Mouse (Mus musculus) heart, adult 2 months (tissue): ENCODE data around the gene Fcrl6. TPM values are rescaled to one million over a fixed set of nuclear protein-coding genes. Genes with fewer than 3 reads are reported as not detected.
A peak's percentile ranks its signal among the peaks of the same experiment; 100 is the strongest.

ENCODE experiments used
- DNase-seq, 2 experiments: peaks; one replicate each; pipeline ENCODE4 v3.0.0; 2021
- H3K27ac ChIP-seq: fragments of 200-600 bp; 2 replicates; pipeline ENCODE4 v1.8.1; 2022
- H3K27me3 ChIP-seq: fragments of 200-500 bp; 2 replicates; pipeline ENCODE4 v1.6.1; 2012; ENCODE audit warnings: mild to moderate bottlenecking, low read length, inconsistent platforms, mixed read lengths; ENCODE audit not compliant: control insufficient read depth, insufficient read depth
- H3K36me3 ChIP-seq: fragments of 200-500 bp; 2 replicates; pipeline ENCODE4 v1.6.1; 2012; ENCODE audit warnings: low read length, inconsistent platforms; ENCODE audit not compliant: control insufficient read depth, insufficient read depth
- H3K4me1 ChIP-seq: fragments of 200-500 bp; 2 replicates; pipeline ENCODE4 v1.6.1; 2011; ENCODE audit warnings: low read length; ENCODE audit not compliant: control insufficient read depth, insufficient read depth
- H3K4me3 ChIP-seq: fragments of 200-600 bp; 2 replicates; pipeline ENCODE4 v1.8.1; 2022
- H3K79me2 ChIP-seq: fragments of 200-500 bp; replicated peaks from 2 replicates; pipeline ENCODE4 v1.6.1; 2012; ENCODE audit warnings: mild to moderate bottlenecking, inconsistent platforms, low read length, moderate library complexity, mixed read lengths; ENCODE audit not compliant: control insufficient read depth, insufficient read depth
- H3K9ac ChIP-seq: fragments of 200-500 bp; 2 replicates; pipeline ENCODE4 v1.6.1; 2012; ENCODE audit warnings: low read depth, mild to moderate bottlenecking, control low read depth, inconsistent platforms, low read length, mixed read lengths
- CTCF ChIP-seq: fragments of 200-600 bp; IDR thresholded peaks from 2 replicates; pipeline ENCODE4 v1.8.1; 2022; ENCODE audit warnings: antibody characterized with exemption, mild to moderate bottlenecking, moderate library complexity
- EP300 ChIP-seq: fragments of 200-500 bp; IDR thresholded peaks from 2 replicates; pipeline ENCODE4 v1.6.1; 2011; ENCODE audit warnings: low read depth, low read length, control low read depth; ENCODE audit not compliant: insufficient read depth
- POLR2A ChIP-seq: fragments of 200-500 bp; IDR thresholded peaks from 2 replicates; pipeline ENCODE4 v1.6.1; 2011; ENCODE audit warnings: mild to moderate bottlenecking, low read depth, low read length, control low read depth; ENCODE audit not compliant: insufficient read depth
- WGBS: fragments of 180-500 bp; shearing (Covaris S2); methylation state at CpG from one replicate; pipeline ENCODE4 v1.1.7; 2018; 5-methylcytosine and 5-hydroxymethylcytosine counted together
- intact Hi-C: fragments of 180-260 bp; cut with DNase I; formaldehyde crosslinking; loops from one replicate; pipeline ENCODE4 v1.15.1; 2025
- long read RNA-seq: library from polyadenylated mRNA; stranded (forward); transcript quantifications from one replicate; pipeline ENCODE4 v2.0.0, GENCODE M21; 2021
- polyA plus RNA-seq: library from polyadenylated mRNA; depleted of rRNA; stranded (reverse); fragments of >200 nt; gene quantifications from 2 replicates; pipeline ENCODE4 v1.2.3, GENCODE M21; 2012; rRNA removed
- total RNA-seq, 2 experiments: library from RNA; stranded (reverse); gene quantifications; 2 replicates each; pipeline ENCODE4 v1.2.3; 2021

Fcrl6 gene
- total RNA-seq = not detected
- not detected in 2 replicates for polyA plus RNA-seq
- long read RNA-seq = 0 reads

DNA sequence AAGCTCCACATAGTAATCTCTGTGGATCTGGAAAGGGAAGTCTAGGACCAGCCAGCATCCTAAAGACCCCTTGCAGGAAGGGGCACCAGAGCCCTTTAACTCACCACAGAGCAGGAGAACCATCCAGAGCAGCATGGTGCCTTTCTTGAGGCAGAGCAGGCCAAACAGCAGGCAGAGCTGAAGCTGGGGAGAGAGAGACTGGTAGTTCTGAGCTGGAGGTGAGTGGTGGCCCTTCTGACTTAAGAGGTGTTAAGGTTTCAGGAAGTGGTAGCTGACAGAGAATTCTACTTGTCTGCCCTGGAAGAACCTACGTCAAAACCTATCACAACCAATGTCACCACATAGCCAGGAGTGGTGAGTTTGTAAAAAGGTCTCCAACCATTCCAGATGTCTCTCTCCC is at the start of gene Fcrl6:
TSS of gene Fcrl6 (minus strand) at position 226 of the 400 bp plus-strand sequence.
- no peak within 1 kb of the TSS for H3K9ac ChIP-seq
- H3K27ac ChIP-seq = no peak within 1 kb of the TSS
- H3K4me3 ChIP-seq = no peak within 1 kb of the TSS
- no peaks in the 10 kb centered on the region for H3K36me3 ChIP-seq
- H3K79me2 ChIP-seq = no peaks in the 10 kb centered on the region
- no peak for DNase-seq
- no peaks in the 10 kb centered on the region for H3K27me3 ChIP-seq
- WGBS = 53% methylated on average over 1 of the region's 1 CpGs
- TF ChIP-seq EP300 = no peak
- TF ChIP-seq CTCF = no peak
- no peak for TF ChIP-seq POLR2A
- intact Hi-C loops = no loop called here
- no peaks in the 10 kb centered on the region for H3K4me1 ChIP-seq

DNA sequence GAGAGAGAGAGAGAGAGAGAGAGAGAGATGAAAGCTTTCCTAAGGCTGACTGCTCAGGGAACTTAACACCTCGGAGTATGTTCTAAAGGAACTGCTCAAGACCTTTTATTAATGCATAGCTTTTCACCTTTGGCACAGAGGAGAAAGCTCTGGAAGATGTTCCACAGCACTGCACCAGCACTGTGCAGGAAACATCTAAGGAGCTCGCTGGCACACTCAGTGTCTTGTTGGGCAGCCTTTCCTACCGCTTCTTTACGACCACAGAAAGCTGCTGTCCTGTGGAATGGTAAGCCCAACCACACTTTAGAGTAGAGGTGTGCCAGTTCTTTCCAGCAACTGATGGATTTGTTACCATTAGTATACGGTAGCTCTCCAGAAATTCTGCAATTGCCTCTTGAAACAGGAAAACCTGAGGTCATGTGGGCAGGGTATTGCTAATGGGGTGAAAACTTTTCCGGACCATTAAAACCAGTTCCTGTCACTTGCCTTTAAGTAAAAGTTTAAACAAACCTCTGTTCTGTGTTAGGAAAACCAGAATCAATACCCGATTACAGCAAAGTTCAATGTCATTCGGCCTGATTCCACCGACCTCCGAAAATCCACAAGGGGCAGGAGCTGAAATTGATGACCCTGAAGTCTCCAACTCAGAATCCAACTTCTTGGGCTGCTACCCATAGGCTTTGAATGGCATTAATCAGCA is 49.1 kb upstream of the Fcrl6 start:
- H3K27ac ChIP-seq = no peak overlapping the region
- H3K4me1 ChIP-seq = no peaks in the 10 kb centered on the region
- TF ChIP-seq CTCF = no peak
- TF ChIP-seq POLR2A = no peak
- TF ChIP-seq EP300 = no peak
- no peaks in the 10 kb centered on the region for H3K27me3 ChIP-seq
- H3K4me3 ChIP-seq = no peak overlapping the region
- no peak overlapping the region for H3K9ac ChIP-seq
- 79% methylated on average over 10 of the region's 10 CpGs for WGBS
- no peaks in the 10 kb centered on the region for H3K79me2 ChIP-seq
- intact Hi-C loops = no loop called here
- no peak for DNase-seq
- no peaks in the 10 kb centered on the region for H3K36me3 ChIP-seq

DNA sequence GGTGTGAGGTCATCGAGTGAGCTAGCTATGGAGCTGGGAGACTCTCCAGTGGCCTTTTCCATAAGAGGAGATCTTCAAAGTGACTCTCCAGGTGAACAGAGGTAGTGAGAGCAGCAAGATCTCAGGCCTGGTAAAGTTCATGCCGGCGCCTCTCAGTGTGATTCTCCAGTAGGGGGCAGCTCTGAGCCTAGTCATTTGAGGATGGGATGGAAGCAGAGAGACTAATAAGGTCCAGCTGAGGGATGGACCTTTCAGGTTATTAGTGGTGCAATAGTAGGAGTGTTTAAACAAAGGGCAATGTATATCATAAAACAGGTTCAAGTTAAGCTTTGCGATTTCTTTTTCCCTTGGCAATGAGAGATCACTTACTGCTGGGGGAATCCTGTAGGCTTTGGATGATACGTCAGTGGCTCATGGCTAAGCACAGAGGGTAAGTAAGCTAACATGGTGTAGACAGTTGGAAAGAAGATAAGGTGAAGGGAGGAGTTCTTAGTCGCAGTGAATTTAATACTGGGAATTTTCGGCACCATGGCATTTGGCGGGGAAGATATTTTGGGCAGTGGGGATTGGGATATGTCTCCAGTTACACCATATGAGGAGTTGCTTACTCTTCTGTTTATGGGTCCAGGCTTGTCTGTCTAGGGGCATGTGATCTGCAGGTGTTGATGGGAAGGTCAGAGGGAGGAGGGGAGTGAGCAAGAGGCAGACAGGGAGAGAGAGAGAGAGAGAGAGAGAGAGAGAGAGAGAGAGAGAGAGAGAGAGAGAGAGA is 48.4 kb upstream of the Fcrl6 start:
- Histone ChIP-seq H3K79me2 (no peaks in the 10 kb centered on the region), H3K27me3 (no peaks in the 10 kb centered on the region), H3K27ac (no peak overlapping the region), H3K4me1 (no peaks in the 10 kb centered on the region), H3K4me3 (no peak overlapping the region), H3K36me3 (no peaks in the 10 kb centered on the region), H3K9ac (no peak overlapping the region)
- WGBS = 56% methylated on average over 8 of the region's 8 CpGs
- intact Hi-C loops = no loop called here
- DNase-seq = no peak
- TF ChIP-seq CTCF (peak; percentile 66), POLR2A (no peak)

DNA sequence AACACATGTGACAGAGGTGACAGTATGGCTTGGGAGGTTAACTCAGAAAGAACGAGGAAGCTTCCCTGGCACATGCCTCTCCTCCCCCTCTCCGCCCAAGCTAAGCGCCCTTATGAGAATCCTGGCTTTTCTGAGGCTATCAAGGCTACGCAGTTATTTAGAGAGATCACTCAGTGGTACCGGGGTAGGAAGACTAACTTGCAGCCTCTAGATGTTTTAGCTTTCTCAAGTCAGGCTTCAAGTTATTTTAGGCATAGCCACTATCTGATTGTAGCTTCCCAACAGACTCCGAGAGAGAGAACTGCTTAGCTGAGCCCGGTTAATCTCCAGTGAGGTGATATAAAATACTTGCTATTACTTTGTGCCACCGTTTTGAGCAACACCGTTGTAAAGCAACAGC is 47.0 kb upstream of the Fcrl6 start:
- no peak overlapping the region for H3K27ac ChIP-seq
- 57% methylated on average over 9 of the region's 9 CpGs for WGBS
- DNase-seq = no peak
- TF ChIP-seq POLR2A = no peak
- no peaks in the 10 kb centered on the region for H3K27me3 ChIP-seq
- H3K36me3 ChIP-seq = no peaks in the 10 kb centered on the region
- intact Hi-C loops = no loop called here
- no peaks in the 10 kb centered on the region for H3K4me1 ChIP-seq
- H3K4me3 ChIP-seq = no peak overlapping the region
- H3K9ac ChIP-seq = no peak overlapping the region
- no peaks in the 10 kb centered on the region for H3K79me2 ChIP-seq

DNA sequence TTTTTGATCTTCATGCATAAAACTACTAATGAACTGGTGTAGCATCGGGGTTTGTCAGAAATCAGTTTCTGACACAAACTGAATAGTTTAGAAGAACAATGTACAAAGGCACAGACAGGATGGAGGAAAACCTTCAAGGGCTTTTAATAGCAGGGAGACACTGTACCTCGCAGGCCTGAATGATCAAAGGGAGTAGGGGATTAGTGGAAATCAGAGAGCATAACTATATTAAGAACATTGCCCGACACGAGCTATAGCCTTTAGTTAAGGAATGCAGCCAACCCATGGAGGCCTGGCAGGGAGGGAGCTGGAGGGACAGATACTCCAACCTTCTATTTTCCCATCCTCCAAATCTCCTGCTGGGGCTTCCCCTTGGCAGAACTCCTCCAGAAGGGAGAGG is 44.9 kb upstream of the Fcrl6 start:
- no peaks in the 10 kb centered on the region; the same call in 1 of the 2 replicates for H3K4me1 ChIP-seq
- TF ChIP-seq EP300 = no peak
- no peak for TF ChIP-seq POLR2A
- intact Hi-C loops = no loop called here
- no peaks in the 10 kb centered on the region for H3K27me3 ChIP-seq
- H3K79me2 ChIP-seq = no peaks in the 10 kb centered on the region
- H3K27ac ChIP-seq = no peak overlapping the region
- no peak overlapping the region for H3K9ac ChIP-seq
- DNase-seq = no peak
- H3K4me3 ChIP-seq = no peak overlapping the region
- WGBS = 30% methylated on average over 4 of the region's 4 CpGs
- H3K36me3 ChIP-seq = no peaks in the 10 kb centered on the region

DNA sequence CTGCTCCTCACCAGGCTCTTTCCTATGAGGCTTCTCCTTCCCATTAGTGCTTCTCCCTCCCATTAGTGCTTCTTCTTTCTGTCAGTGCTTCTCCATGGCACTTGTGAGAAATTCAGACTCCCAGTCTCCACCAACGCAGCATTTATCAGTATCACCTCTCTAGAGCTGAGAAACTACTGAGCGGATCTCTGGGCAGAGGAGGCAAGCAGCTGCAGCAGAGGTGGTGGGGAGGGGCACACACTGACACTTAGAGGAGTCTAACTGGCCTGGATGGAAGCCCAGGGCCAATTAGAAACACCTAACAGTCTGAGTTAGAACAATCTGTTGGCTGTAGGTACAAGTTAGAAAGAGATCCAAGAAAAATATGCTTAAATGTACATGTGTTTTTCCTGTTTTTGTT is 36.4 kb upstream of the Fcrl6 start:
- Histone ChIP-seq H3K27me3 (0 out of 2 replicates have a peak, but pooled peaks cover 2% of the 10 kb centered on the region), H3K36me3 (no peaks in the 10 kb centered on the region; the same call in 1 of the 2 replicates), H3K4me1 (peaks cover 7% of the 10 kb centered on the region), H3K4me3 (no peak overlapping the region), H3K79me2 (no peaks in the 10 kb centered on the region), H3K9ac (no peak overlapping the region), H3K27ac (no peak overlapping the region)
- intact Hi-C loops = loop anchor here (10.0 kb wide), 1 partner anchor 756 kb away; no protein-coding TSS in a partner anchor
- TF ChIP-seq EP300 = no peak
- no peak for TF ChIP-seq POLR2A
- no peak for TF ChIP-seq CTCF
- DNase-seq = peak in 1 of 2 experiments; percentile 19
- WGBS = 19% methylated on average over 2 of the region's 2 CpGs
